Mouse (Mus musculus) erythroblast, adult 5-6 weeks (primary cell): ENCODE measurements around the gene Mettl13. TPM values are rescaled to one million over a fixed set of nuclear protein-coding genes. Genes with fewer than 3 reads are reported as not detected.

Experiments
- ATAC-seq: replicated peaks from 2 replicates; pipeline ENCODE4 v1.8.0; 2016; ENCODE audit warnings: moderate number of reproducible peaks, mild to moderate bottlenecking, moderate TSS enrichment, inconsistent platforms; ENCODE audit not compliant: poor library complexity, low FRiP score, severe bottlenecking
- total RNA-seq, 2 experiments: library from RNA; stranded (forward) in 1 of 2; stranded (reverse) in 1 of 2; fragments of 150-400 nt in 1 of 2; fragments of 200-764, 138-1000 nt in 1 of 2; gene quantifications; 2 replicates each; pipeline versions ENCODE4 v1.2.3 to v1.2.4; 2015 to 2017; ENCODE audit warnings: low replicate concordance in 2 of 2

The Mettl13 gene
- total RNA-seq (2015; ENCODE audit: low replicate concordance) (0.96 and 1.0 TPM in 2 replicates), total RNA-seq (2017; ENCODE audit: low replicate concordance) (1.7 and 2.2 TPM in 2 replicates)

GRCm38 (mm10) chr1:162548016-162548916 lies at the start of gene Mettl13:
Gene Mettl13, minus strand, starts transcription at chr1:162548551.
- peak; percentile 98 for ATAC-seq

- no peak for ATAC-seq
Observed at GRCm38 (mm10) chr1:162597379-162598102, 49.2 kb upstream of the Mettl13 start.

- ATAC-seq, result no peak
Observed at GRCm38 (mm10) chr1:162590415-162590997, 42.2 kb upstream of the Mettl13 start.

GRCm38 (mm10) chr1:162589443-162589842 lies 41.1 kb upstream of the Mettl13 start:
- no peak for ATAC-seq

- no peak for ATAC-seq
Observed at GRCm38 (mm10) chr1:162588606-162589005, 40.3 kb upstream of the Mettl13 start.

GRCm38 (mm10) chr1:162586282-162586681 lies 37.9 kb upstream of the Mettl13 start:
- no peak for ATAC-seq

GRCm38 (mm10) chr1:162582884-162583283 lies 34.5 kb upstream of the Mettl13 start:
- ATAC-seq, result no peak

- no peak for ATAC-seq
Observed at GRCm38 (mm10) chr1:162575098-162575497, 26.7 kb upstream of the Mettl13 start.

GRCm38 (mm10) chr1:162570931-162571601 lies 22.7 kb upstream of the Mettl13 start:
- peak; percentile 42; the same call in 1 of the 2 replicates for ATAC-seq

- ATAC-seq, result peak; percentile 95
Observed at GRCm38 (mm10) chr1:162570260-162570748, 22.0 kb upstream of the Mettl13 start, which contains the start of gene Vamp4. Gene Vamp4, plus strand, starts transcription at chr1:162570515.

GRCm38 (mm10) chr1:162567351-162567750 lies 19.0 kb upstream of the Mettl13 start:
- ATAC-seq, result no peak

- no peak for ATAC-seq
Observed at GRCm38 (mm10) chr1:162564992-162565391, 16.6 kb upstream of the Mettl13 start.

GRCm38 (mm10) chr1:162563236-162563635 lies 14.9 kb upstream of the Mettl13 start:
- ATAC-seq, result no peak

- no peak for ATAC-seq
Observed at GRCm38 (mm10) chr1:162554193-162554592, 5.8 kb upstream of the Mettl13 start.

GRCm38 (mm10) chr1:162552956-162553355 lies 4.6 kb upstream of the Mettl13 start:
- no peak for ATAC-seq

GRCm38 (mm10) chr1:162549615-162550283 lies 1.4 kb upstream of the Mettl13 start:
- ATAC-seq, result no peak

- ATAC-seq, result no peak
Observed at GRCm38 (mm10) chr1:162548917-162549613, 714 bp upstream of the Mettl13 start.

GRCm38 (mm10) chr1:162547607-162548006 lies 744 bp downstream of the Mettl13 start:
- no peak for ATAC-seq
